Comparison of ENCODE assay signal across 8 mouse cellular contexts in genomic region chr19:4213524-4213974, GRCm38 (mm10). TPM values are rescaled to one million over a fixed set of nuclear protein-coding genes. Genes with fewer than 3 reads are reported as not detected.
A peak's percentile ranks its signal among the peaks of the same experiment; 100 is the strongest.
DNase-seq lines count a peak whose midpoint lies in the region; ATAC-seq and TF ChIP-seq lines count a peak whose summit lies in the region.

No protein-coding gene starts in this region.

- peaks cover 2% of the 10 kb centered on the region; the same call in 1 of the 2 replicates for H3K36me3 ChIP-seq in spleen, adult 2 months (ENCODE audit: control insufficient read depth, insufficient read depth, low read length)
- no peaks in the 10 kb centered on the region for H3K36me3 ChIP-seq in embryonic facial prominence, embryonic 12.5 days

- no peak for ATAC-seq in embryonic facial prominence, embryonic 12.5 days (ENCODE audit: insufficient number of reproducible peaks, insufficient read depth, low FRiP score, low TSS enrichment)
- ATAC-seq in megakaryocyte progenitor cell, adult 5-6 weeks (replicated peaks; ENCODE audit: poor library complexity): peak; percentile 62
- no peak for ATAC-seq in megakaryocyte-erythroid progenitor cell, adult 5-6 weeks (replicated peaks; ENCODE audit: low FRiP score, low TSS enrichment, poor library complexity, severe bottlenecking)

- TF ChIP-seq POLR2A in spleen, adult 2 months (IDR thresholded peaks at IDR 0.05; ENCODE audit: low read depth, low read length): no peak

- H3K9me3 ChIP-seq in embryonic facial prominence, embryonic 12.5 days: no peaks in the 10 kb centered on the region

- peak overlapping the region; percentile 87 for H3K4me2 ChIP-seq in embryonic facial prominence, embryonic 12.5 days (replicated peaks)

- WGBS in spleen, adult 2 months: 17% methylated on average over 9 of the region's 9 CpGs
- 8% methylated on average over 9 of the region's 9 CpGs for WGBS in embryonic facial prominence, embryonic 12.5 days

- peaks cover 46% of the 10 kb centered on the region for H3K4me1 ChIP-seq in spleen, adult 2 months (ENCODE audit: control insufficient read depth, insufficient read depth, insufficient read length)
- H3K4me1 ChIP-seq in embryonic facial prominence, embryonic 12.5 days: peaks cover 56% of the 10 kb centered on the region

- H3K27ac ChIP-seq in spleen, adult 2 months (ENCODE audit: insufficient read depth, low read length): peak overlapping the region; percentile 78
- peak overlapping the region; percentile 94 for H3K27ac ChIP-seq in embryonic facial prominence, embryonic 12.5 days

- H3K27me3 ChIP-seq in spleen, adult 2 months (ENCODE audit: control insufficient read depth, insufficient read depth, low read length): no peaks in the 10 kb centered on the region
- no peaks in the 10 kb centered on the region; the same call in 1 of the 2 replicates for H3K27me3 ChIP-seq in embryonic facial prominence, embryonic 12.5 days

- DNase-seq in spleen, adult 2 months (ENCODE audit: low read depth in 1 of 2, low spot score in 2 of 2): no peak
- DNase-seq in spleen, postnatal 4 days (ENCODE audit: low spot score in 2 of 2): no peak
- peak; percentile 79 for DNase-seq in kidney, adult 9 months
- DNase-seq in left cerebral cortex, adult 18-20 months (ENCODE audit: low spot score in 2 of 2): no peak
- DNase-seq in layer of hippocampus, postnatal 10 days (ENCODE audit: low spot score in 2 of 2): no peak

- peak overlapping the region; percentile 42; the same call in 1 of the 2 replicates for H3K4me3 ChIP-seq in spleen, adult 2 months (ENCODE audit: extremely low read depth, insufficient read depth, insufficient read length)
- H3K4me3 ChIP-seq in embryonic facial prominence, embryonic 12.5 days: peak overlapping the region; percentile 82

- H3K9ac ChIP-seq in embryonic facial prominence, embryonic 12.5 days: peak overlapping the region; percentile 92

- TF ChIP-seq CTCF in spleen, adult 2 months (IDR thresholded peaks at IDR 0.05; ENCODE audit: extremely low read depth, insufficient read depth, insufficient read length, insufficient replicate concordance): no peak

RNA-seq across cellular contexts. Expression of gene Clcf1, which starts 0.5 kb away (rescaled TPM):
- 128 and 163 TPM in 2 replicates for polyA plus RNA-seq in spleen, adult 2 months (2012; rRNA removed)
- 8.5 and 9.7 TPM in 2 replicates for polyA plus RNA-seq in embryonic facial prominence, embryonic 12.5 days (2016; fragmentation: Nextera tagmentation; extraction: Ambion mirVana)
- total RNA-seq in megakaryocyte progenitor cell, adult 5-6 weeks (2015): 2.8 and 5.0 TPM in 2 replicates
- total RNA-seq in megakaryocyte progenitor cell, adult 5-6 weeks (2017): 1.3 and 3.0 TPM in 2 replicates
- 1 to 10 TPM; 1.5 to 1.9 TPM for total RNA-seq in left cerebral cortex, adult 18-20 months (2021)
- under 1 TPM; 0.36 to 0.75 TPM for total RNA-seq in layer of hippocampus, postnatal 10 days (2021)
- total RNA-seq in megakaryocyte-erythroid progenitor cell, adult 5-6 weeks (2014; fragmentation: Nextera tagmentation): 4.6 and 6.9 TPM in 2 replicates
- total RNA-seq in megakaryocyte-erythroid progenitor cell, adult 5-6 weeks (2017): 0.99 TPM in 1 of 2 replicates, not detected in the other

RNA-seq across cellular contexts. Expression of gene AC109138.7, which starts 0.6 kb away (rescaled TPM):
- polyA plus RNA-seq in spleen, adult 2 months (2012; rRNA removed): not detected in 2 replicates
- polyA plus RNA-seq in embryonic facial prominence, embryonic 12.5 days (2016; fragmentation: Nextera tagmentation; extraction: Ambion mirVana): not detected in 2 replicates
- total RNA-seq in megakaryocyte progenitor cell, adult 5-6 weeks (2015): not detected in 2 replicates
- not detected in 2 replicates for total RNA-seq in megakaryocyte progenitor cell, adult 5-6 weeks (2017)
- not detected for total RNA-seq in left cerebral cortex, adult 18-20 months (2021)
- not detected for total RNA-seq in layer of hippocampus, postnatal 10 days (2021)
- total RNA-seq in megakaryocyte-erythroid progenitor cell, adult 5-6 weeks (2014; fragmentation: Nextera tagmentation): 2.1 TPM in 1 of 2 replicates, not detected in the other
- not detected in 2 replicates for total RNA-seq in megakaryocyte-erythroid progenitor cell, adult 5-6 weeks (2017)

RNA-seq across cellular contexts. Expression of gene Rad9a, which starts 12.1 kb away (rescaled TPM):
- polyA plus RNA-seq in spleen, adult 2 months (2012; rRNA removed): 53.1 and 62.9 TPM in 2 replicates
- polyA plus RNA-seq in embryonic facial prominence, embryonic 12.5 days (2016; fragmentation: Nextera tagmentation; extraction: Ambion mirVana): 42.7 and 45.2 TPM in 2 replicates
- 28.0 and 31.0 TPM in 2 replicates for total RNA-seq in megakaryocyte progenitor cell, adult 5-6 weeks (2015)
- 16.1 and 19.7 TPM in 2 replicates for total RNA-seq in megakaryocyte progenitor cell, adult 5-6 weeks (2017)
- 10 to 100 TPM in 1 of 2 experiments, 1 to 10 TPM in 1; 7.2 to 10.1 TPM for total RNA-seq in left cerebral cortex, adult 18-20 months (2021)
- total RNA-seq in layer of hippocampus, postnatal 10 days (2021): 1 to 10 TPM; 8.0 to 8.9 TPM
- total RNA-seq in megakaryocyte-erythroid progenitor cell, adult 5-6 weeks (2014; fragmentation: Nextera tagmentation): 35.5 and 47.7 TPM in 2 replicates
- 17.5 and 29.6 TPM in 2 replicates for total RNA-seq in megakaryocyte-erythroid progenitor cell, adult 5-6 weeks (2017)

RNA-seq across cellular contexts. Expression of gene Pold4, which starts 18.1 kb away (rescaled TPM):
- polyA plus RNA-seq in spleen, adult 2 months (2012; rRNA removed): 233 and 309 TPM in 2 replicates
- 14.9 and 21.6 TPM in 2 replicates for polyA plus RNA-seq in embryonic facial prominence, embryonic 12.5 days (2016; fragmentation: Nextera tagmentation; extraction: Ambion mirVana)
- 53.6 and 55.0 TPM in 2 replicates for total RNA-seq in megakaryocyte progenitor cell, adult 5-6 weeks (2015)
- total RNA-seq in megakaryocyte progenitor cell, adult 5-6 weeks (2017): 60.4 and 67.8 TPM in 2 replicates
- total RNA-seq in left cerebral cortex, adult 18-20 months (2021): 10 to 100 TPM; 13.4 to 18.2 TPM
- 10 to 100 TPM; 14.4 to 15.8 TPM for total RNA-seq in layer of hippocampus, postnatal 10 days (2021)
- 20.0 and 22.3 TPM in 2 replicates for total RNA-seq in megakaryocyte-erythroid progenitor cell, adult 5-6 weeks (2014; fragmentation: Nextera tagmentation)
- total RNA-seq in megakaryocyte-erythroid progenitor cell, adult 5-6 weeks (2017): 27.2 and 28.2 TPM in 2 replicates

RNA-seq across cellular contexts. Expression of gene Ppp1ca, which starts 21.7 kb away (rescaled TPM):
- 464 and 481 TPM in 2 replicates for polyA plus RNA-seq in spleen, adult 2 months (2012; rRNA removed)
- polyA plus RNA-seq in embryonic facial prominence, embryonic 12.5 days (2016; fragmentation: Nextera tagmentation; extraction: Ambion mirVana): 782 and 783 TPM in 2 replicates
- 395 and 413 TPM in 2 replicates for total RNA-seq in megakaryocyte progenitor cell, adult 5-6 weeks (2015)
- 482 and 538 TPM in 2 replicates for total RNA-seq in megakaryocyte progenitor cell, adult 5-6 weeks (2017)
- 100 to 1,000 TPM; 303 to 333 TPM for total RNA-seq in left cerebral cortex, adult 18-20 months (2021)
- 100 to 1,000 TPM; 295 to 307 TPM for total RNA-seq in layer of hippocampus, postnatal 10 days (2021)
- total RNA-seq in megakaryocyte-erythroid progenitor cell, adult 5-6 weeks (2014; fragmentation: Nextera tagmentation): 392 and 411 TPM in 2 replicates
- 411 and 530 TPM in 2 replicates for total RNA-seq in megakaryocyte-erythroid progenitor cell, adult 5-6 weeks (2017)
